Comparison of ENCODE assay signal across 7 mouse cellular contexts in genomic region chr5:75152021-75152425, GRCm38 (mm10). TPM values are rescaled to one million over a fixed set of nuclear protein-coding genes. Genes with fewer than 3 reads are reported as not detected.
DNase-seq lines count a peak whose midpoint lies in the region; ATAC-seq and TF ChIP-seq lines count a peak whose summit lies in the region.

TSS of gene Pdgfra (plus strand) at chr5:75152292.

- H3K27me3 ChIP-seq in kidney, embryonic 16.5 days (ENCODE audit: insufficient read depth, low read length), result peaks cover 70% of the 10 kb centered on the region
- H3K27me3 ChIP-seq in liver, embryonic 15.5 days, result peaks cover 100% of the 10 kb centered on the region
- peaks cover 31% of the 10 kb centered on the region for H3K27me3 ChIP-seq in stomach, embryonic 15.5 days (replicated peaks)
- peaks cover 28% of the 10 kb centered on the region for H3K27me3 ChIP-seq in thymus, adult 2 months (ENCODE audit: control insufficient read depth, insufficient read depth, low read length)

- TF ChIP-seq CTCF in thymus, adult 2 months (IDR thresholded peaks at IDR 0.05; ENCODE audit: borderline replicate concordance, control insufficient read depth, extremely low read depth, insufficient read depth, low read length, poor library complexity), result no peak

- peak within 1 kb of the TSS; percentile 94 for H3K4me2 ChIP-seq in kidney, embryonic 16.5 days (replicated peaks; ENCODE audit: low read depth, low read length)
- H3K4me2 ChIP-seq in liver, embryonic 15.5 days, result peak within 1 kb of the TSS; percentile 50; the same call in 1 of the 2 replicates
- peak within 1 kb of the TSS; percentile 53 for H3K4me2 ChIP-seq in stomach, embryonic 15.5 days

- peak within 1 kb of the TSS; percentile 57 for H3K4me3 ChIP-seq in kidney, embryonic 16.5 days (ENCODE audit: low read length)
- H3K4me3 ChIP-seq in liver, embryonic 15.5 days (replicated peaks), result peak within 1 kb of the TSS; percentile 33
- peak within 1 kb of the TSS; percentile 59 for H3K4me3 ChIP-seq in stomach, embryonic 15.5 days (replicated peaks)
- no peak within 1 kb of the TSS for H3K4me3 ChIP-seq in thymus, adult 2 months (ENCODE audit: control insufficient read depth, insufficient read depth, low read length)

- DNase-seq in adrenal gland, adult 18-20 months (ENCODE audit: low spot score in 2 of 2), result no peak
- peak; percentile 81 for DNase-seq in embryo, embryonic 11 days
- peak; percentile 65 to 68 for DNase-seq in heart, adult 18-20 months
- DNase-seq in thymus, adult 2 months, result no peak

- peaks cover 46% of the 10 kb centered on the region for H3K4me1 ChIP-seq in kidney, embryonic 16.5 days (ENCODE audit: insufficient read depth, low read length)
- peaks cover 19% of the 10 kb centered on the region for H3K4me1 ChIP-seq in liver, embryonic 15.5 days (replicated peaks)
- H3K4me1 ChIP-seq in stomach, embryonic 15.5 days, result peaks cover 41% of the 10 kb centered on the region
- 0 out of 2 replicates have a peak, but pooled peaks cover 4% of the 10 kb centered on the region for H3K4me1 ChIP-seq in thymus, adult 2 months (replicated peaks; ENCODE audit: control insufficient read depth, insufficient read depth, low read length)

- peak within 1 kb of the TSS; percentile 93 for H3K27ac ChIP-seq in kidney, embryonic 16.5 days (ENCODE audit: low read length)
- no peak within 1 kb of the TSS for H3K27ac ChIP-seq in liver, embryonic 15.5 days (replicated peaks)
- peak within 1 kb of the TSS; percentile 90 for H3K27ac ChIP-seq in stomach, embryonic 15.5 days
- H3K27ac ChIP-seq in thymus, adult 2 months (ENCODE audit: control insufficient read depth, insufficient read depth, low read length), result no peak within 1 kb of the TSS

- no peak for ATAC-seq in kidney, embryonic 16.5 days (ENCODE audit: low FRiP score, low TSS enrichment)
- ATAC-seq in liver, embryonic 15.5 days (ENCODE audit: insufficient read depth), result no peak
- no peak for ATAC-seq in stomach, embryonic 15.5 days (ENCODE audit: insufficient read depth, low FRiP score, low read depth)

- no peaks in the 10 kb centered on the region for H3K9me3 ChIP-seq in kidney, embryonic 16.5 days (ENCODE audit: low read length)
- no peaks in the 10 kb centered on the region for H3K9me3 ChIP-seq in liver, embryonic 15.5 days (replicated peaks)
- no peaks in the 10 kb centered on the region for H3K9me3 ChIP-seq in stomach, embryonic 15.5 days

- H3K9ac ChIP-seq in kidney, embryonic 16.5 days (replicated peaks; ENCODE audit: low read length), result peak within 1 kb of the TSS; percentile 74
- H3K9ac ChIP-seq in liver, embryonic 15.5 days, result no peak within 1 kb of the TSS
- H3K9ac ChIP-seq in stomach, embryonic 15.5 days, result peak within 1 kb of the TSS; percentile 56

- H3K36me3 ChIP-seq in kidney, embryonic 16.5 days (ENCODE audit: insufficient read depth, low read length), result no peaks in the 10 kb centered on the region
- H3K36me3 ChIP-seq in liver, embryonic 15.5 days (replicated peaks), result no peaks in the 10 kb centered on the region
- no peaks in the 10 kb centered on the region for H3K36me3 ChIP-seq in stomach, embryonic 15.5 days
- no peaks in the 10 kb centered on the region for H3K36me3 ChIP-seq in thymus, adult 2 months (ENCODE audit: control insufficient read depth, insufficient read depth, low read length)

- 0% methylated on average over 10 of the region's 10 CpGs for WGBS in kidney, embryonic 16.5 days
- 1% methylated on average over 10 of the region's 10 CpGs for WGBS in liver, embryonic 15.5 days (ENCODE audit: insufficient replicate concordance)
- 3% methylated on average over 10 of the region's 10 CpGs for WGBS in stomach, embryonic 15.5 days
- WGBS in thymus, adult 2 months, result 5% methylated on average over 10 of the region's 10 CpGs

- TF ChIP-seq POLR2A in thymus, adult 2 months (IDR thresholded peaks at IDR 0.05; ENCODE audit: control insufficient read depth, extremely low read depth, insufficient read depth, low read length, poor library complexity), result no peak

RNA-seq across cellular contexts. Expression of gene Pdgfra, which starts in this region (rescaled TPM):
- total RNA-seq in adrenal gland, adult 18-20 months (2021), result 10 to 100 TPM; 32.4 to 39.2 TPM
- total RNA-seq in heart, adult 18-20 months (2021), result 10 to 100 TPM; 20.5 to 23.7 TPM
- polyA plus RNA-seq in kidney, embryonic 16.5 days (2015; fragmentation: Nextera tagmentation; extraction: Ambion mirVana), result 47.1 and 47.9 TPM in 2 replicates
- polyA plus RNA-seq in liver, embryonic 15.5 days (2015; fragmentation: Nextera tagmentation; extraction: Ambion mirVana), result 1.3 and 1.7 TPM in 2 replicates
- polyA plus RNA-seq in stomach, embryonic 15.5 days (2015; fragmentation: Nextera tagmentation; extraction: Ambion mirVana), result 29.2 and 34.8 TPM in 2 replicates
- polyA plus RNA-seq in thymus, adult 2 months (2012; rRNA removed), result 1.8 and 3.4 TPM in 2 replicates

Comparison
In these comparisons a context has a peak if more than half of its experiments do, and no peak if none do; other contexts are left out.
1. DNase-seq: peak in embryo, embryonic 11 days (single experiment) and heart, adult 18-20 months (2 of 2); none in adrenal gland, adult 18-20 months (0 of 2) and thymus, adult 2 months (single experiment).
2. H3K27ac ChIP-seq: peak in kidney, embryonic 16.5 days (single experiment) and stomach, embryonic 15.5 days (single experiment); none in liver, embryonic 15.5 days (single experiment) and thymus, adult 2 months (single experiment).
3. Peak in every context shown above with its lines, with median percentiles within 50 percentile points of each other: H3K4me2 ChIP-seq.